Mouse (Mus musculus) cerebellum, postnatal 10 days (tissue): ENCODE measurements at regions not wholly inside any gene's neighbourhood (a gene's known extent, or its start where the extent isn't known, plus 50 kb on each side); places are given as distances from the start of the nearest gene placed in this dataset.
"Not testable (repeated sequence)": the region's sequence is repeated elsewhere in the genome, so short reads cannot be mapped to it uniquely, and the experiment has no call there.

Experiments
- DNase-seq, 2 experiments: peaks; one replicate each; pipeline ENCODE4 v3.0.0; 2021; ENCODE audit warnings: mixed read lengths in 2 of 2

- peak; percentile 73 to 81 for DNase-seq
Observed at GRCm38 (mm10) chr19:32974778-32975240, 217.5 kb downstream of the Pten start.

GRCm38 (mm10) chr19:32975303-32975702 lies 218.0 kb downstream of the Pten start:
- DNase-seq: no peak

GRCm38 (mm10) chr19:32976507-32976906 lies 219.2 kb downstream of the Pten start:
- no peak for DNase-seq

- no peak for DNase-seq
Observed at GRCm38 (mm10) chr19:32978037-32978745, 220.9 kb downstream of the Pten start.

GRCm38 (mm10) chr19:32980142-32980541 lies 222.8 kb downstream of the Pten start:
- DNase-seq: no peak

GRCm38 (mm10) chr19:32988713-32989112 lies 231.4 kb downstream of the Pten start:
- DNase-seq: no peak

GRCm38 (mm10) chr19:32989346-32989745 lies 232.0 kb downstream of the Pten start:
- DNase-seq: no peak

GRCm38 (mm10) chr19:32990576-32990975 lies 233.3 kb downstream of the Pten start:
- DNase-seq: no peak

- no peak for DNase-seq
Observed at GRCm38 (mm10) chr19:32998576-32999170, 241.4 kb downstream of the Pten start.

GRCm38 (mm10) chr19:33007582-33007981 lies 250.3 kb downstream of the Pten start:
- no peak for DNase-seq

GRCm38 (mm10) chr19:33008076-33008475 lies 250.8 kb downstream of the Pten start:
- DNase-seq: no peak

GRCm38 (mm10) chr19:33008794-33009193 lies 251.5 kb downstream of the Pten start:
- no peak for DNase-seq

- no peak for DNase-seq
Observed at GRCm38 (mm10) chr19:33010886-33011446, 253.7 kb downstream of the Pten start.

- not testable (repeated sequence) for DNase-seq
Observed at GRCm38 (mm10) chr19:33014879-33015278, 257.6 kb downstream of the Pten start.

- DNase-seq: peak; percentile 62 to 67
Observed at GRCm38 (mm10) chr19:33021161-33021560, 263.9 kb downstream of the Pten start.

- DNase-seq: no peak
Observed at GRCm38 (mm10) chr19:33022839-33023428, 265.6 kb downstream of the Pten start.

GRCm38 (mm10) chr19:33029688-33030444 lies 272.6 kb downstream of the Pten start:
- no peak for DNase-seq

GRCm38 (mm10) chr19:33040512-33040911 lies 283.2 kb downstream of the Pten start:
- no peak for DNase-seq

GRCm38 (mm10) chr19:33040991-33041390 lies 283.7 kb downstream of the Pten start:
- no peak for DNase-seq

- DNase-seq: no peak
Observed at GRCm38 (mm10) chr19:33042760-33043159, 285.5 kb downstream of the Pten start.

GRCm38 (mm10) chr19:33043696-33044095 lies 286.4 kb downstream of the Pten start:
- DNase-seq: no peak

- no peak for DNase-seq
Observed at GRCm38 (mm10) chr19:33048754-33049442, 291.6 kb downstream of the Pten start.
